Mouse (Mus musculus) MEL (cell line): ENCODE results near the gene Wnt7b.

Source experiments
- CTCF ChIP-seq, 3 experiments: IDR thresholded peaks in 2 of 3; conservative IDR thresholded peaks in 1 of 3; 2 replicates each; pipeline ENCODE4 v1.5.1; 2011 to 2012; ENCODE audit warnings: low read length in 3 of 3, low read depth in 2 of 3, mild to moderate bottlenecking in 2 of 3, improper control_type of control experiment in 1 of 3, inconsistent platforms in 1 of 3, mixed read lengths in 1 of 3, moderate library complexity in 1 of 3; ENCODE audit not compliant: control insufficient read depth in 1 of 3, insufficient read depth in 1 of 3, poor library complexity in 1 of 3, severe bottlenecking in 1 of 3
- E2F4 ChIP-seq: IDR thresholded peaks from 2 replicates; pipeline ENCODE4 v1.6.1; 2011; ENCODE audit warnings: low read depth, low read length, improper control_type of control experiment, borderline replicate concordance
- HCFC1 ChIP-seq: IDR thresholded peaks from 2 replicates; pipeline ENCODE4 v1.6.1; 2012; ENCODE audit warnings: low read depth, mild to moderate bottlenecking, inconsistent platforms, low read length, improper control_type of control experiment, moderate library complexity
- MAFK ChIP-seq: IDR thresholded peaks from 2 replicates; pipeline ENCODE4 v1.6.1; 2011; ENCODE audit warnings: low read depth, mild to moderate bottlenecking, low read length, improper control_type of control experiment, borderline replicate concordance
- MAZ ChIP-seq: IDR thresholded peaks from 2 replicates; pipeline ENCODE4 v1.6.1; 2012; ENCODE audit warnings: low read depth, mild to moderate bottlenecking, inconsistent platforms, low read length, improper control_type of control experiment
- NELFE ChIP-seq: IDR thresholded peaks from 2 replicates; pipeline ENCODE4 v1.6.1; 2011; ENCODE audit warnings: low read depth, low read length, improper control_type of control experiment
- POLR2A ChIP-seq, 2 experiments: IDR thresholded peaks; 2 replicates each; pipeline ENCODE4 v1.6.1; 2011 to 2012; ENCODE audit warnings: low read length in 2 of 2, mild to moderate bottlenecking in 2 of 2, control low read depth in 1 of 2, improper control_type of control experiment in 1 of 2, low read depth in 1 of 2, moderate library complexity in 1 of 2; ENCODE audit not compliant: control insufficient read depth in 1 of 2, insufficient read depth in 1 of 2, poor library complexity in 1 of 2
- RCOR1 ChIP-seq: IDR thresholded peaks from 2 replicates; pipeline ENCODE4 v1.6.1; 2012; ENCODE audit warnings: low read depth, mild to moderate bottlenecking, inconsistent platforms, low read length, improper control_type of control experiment
- SMC3 ChIP-seq: IDR thresholded peaks from 2 replicates; pipeline ENCODE4 v1.6.1; 2011; ENCODE audit warnings: low read depth, low read length, improper control_type of control experiment
- ZNF384 ChIP-seq: IDR thresholded peaks from 2 replicates; pipeline ENCODE4 v1.6.1; 2012; ENCODE audit warnings: low read depth, mild to moderate bottlenecking, inconsistent platforms, low read length, improper control_type of control experiment

DNA sequence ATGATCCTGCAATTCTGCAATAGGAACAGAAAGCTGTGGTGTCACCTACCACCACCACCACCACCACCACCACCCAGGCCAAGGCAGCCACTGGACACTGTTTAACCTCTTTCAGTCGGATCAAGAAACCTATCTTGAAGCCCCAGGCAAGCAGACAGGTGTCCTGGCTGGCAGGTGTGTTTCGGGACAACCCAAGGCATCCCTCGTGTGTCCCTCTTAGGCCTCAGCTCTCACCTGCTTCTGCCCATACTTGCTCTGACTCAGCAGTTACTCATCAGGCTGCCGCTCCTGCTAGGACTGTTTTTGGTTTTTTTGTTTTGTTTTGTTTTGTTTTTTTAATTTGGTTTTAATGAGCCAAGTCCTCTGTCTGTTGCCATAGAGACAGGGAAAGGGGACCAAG lies 35.8 kb downstream of the Wnt7b start:
- no peak for TF ChIP-seq CTCF (IDR thresholded peaks at IDR 0.05 in 2 of 3, conservative IDR thresholded peaks at IDR 0.05 in 1 of 3; ENCODE audit: control insufficient read depth in 1 of 3, insufficient read depth in 1 of 3, low read depth in 2 of 3, low read length in 3 of 3, poor library complexity in 1 of 3, severe bottlenecking in 1 of 3)
- TF ChIP-seq ZNF384: no peak
- no peak for TF ChIP-seq MAZ
- TF ChIP-seq RCOR1: no peak
- TF ChIP-seq POLR2A (IDR thresholded peaks at IDR 0.05; ENCODE audit: control insufficient read depth in 1 of 2, insufficient read depth in 1 of 2, low read depth in 1 of 2, low read length in 2 of 2, poor library complexity in 1 of 2): no peak
- TF ChIP-seq SMC3: no peak
- no peak for TF ChIP-seq NELFE
- no peak for TF ChIP-seq MAFK
- TF ChIP-seq HCFC1: no peak
- TF ChIP-seq E2F4: no peak
